Mouse (Mus musculus) gastrocnemius, postnatal 4 days (tissue): ENCODE measurements around the gene Bend7. TPM values are rescaled to one million over a fixed set of nuclear protein-coding genes. Genes with fewer than 3 reads are reported as not detected.

Experiments
- total RNA-seq, 2 experiments: library from RNA; stranded (reverse); gene quantifications; 2 replicates each; pipeline ENCODE4 v1.2.3; 2021

Bend7 gene
- total RNA-seq, 2 experiments from 2014 or later: 2.6 to 2.7 TPM

Other genes starting within 250 kb of the Bend7 start
- gene Prpf18, start 65.7 kb upstream of the Bend7 start, total RNA-seq: 10 to 100 TPM; 31.2 to 39.1 TPM
- gene Sephs1, start 163.7 kb downstream of the Bend7 start, total RNA-seq: 10 to 100 TPM; 38.9 to 39.9 TPM
- gene Phyh, start 201.2 kb downstream of the Bend7 start, total RNA-seq: 10 to 100 TPM; 31.9 to 36.5 TPM